Mouse (Mus musculus): ENCODE results near the gene Tle4. TPM values are rescaled to one million over a fixed set of nuclear protein-coding genes. Genes with fewer than 3 reads are reported as not detected.
A peak's percentile ranks its signal among the peaks of the same experiment; 100 is the strongest.
"Not testable (repeated sequence)": the region's sequence is repeated elsewhere in the genome, so short reads cannot be mapped to it uniquely, and the experiment has no call there.

Tle4 gene
- polyA plus RNA-seq (2015; fragmentation: Nextera tagmentation; extraction: Ambion mirVana) = 5.8 and 5.9 TPM in 2 replicates

DNA sequence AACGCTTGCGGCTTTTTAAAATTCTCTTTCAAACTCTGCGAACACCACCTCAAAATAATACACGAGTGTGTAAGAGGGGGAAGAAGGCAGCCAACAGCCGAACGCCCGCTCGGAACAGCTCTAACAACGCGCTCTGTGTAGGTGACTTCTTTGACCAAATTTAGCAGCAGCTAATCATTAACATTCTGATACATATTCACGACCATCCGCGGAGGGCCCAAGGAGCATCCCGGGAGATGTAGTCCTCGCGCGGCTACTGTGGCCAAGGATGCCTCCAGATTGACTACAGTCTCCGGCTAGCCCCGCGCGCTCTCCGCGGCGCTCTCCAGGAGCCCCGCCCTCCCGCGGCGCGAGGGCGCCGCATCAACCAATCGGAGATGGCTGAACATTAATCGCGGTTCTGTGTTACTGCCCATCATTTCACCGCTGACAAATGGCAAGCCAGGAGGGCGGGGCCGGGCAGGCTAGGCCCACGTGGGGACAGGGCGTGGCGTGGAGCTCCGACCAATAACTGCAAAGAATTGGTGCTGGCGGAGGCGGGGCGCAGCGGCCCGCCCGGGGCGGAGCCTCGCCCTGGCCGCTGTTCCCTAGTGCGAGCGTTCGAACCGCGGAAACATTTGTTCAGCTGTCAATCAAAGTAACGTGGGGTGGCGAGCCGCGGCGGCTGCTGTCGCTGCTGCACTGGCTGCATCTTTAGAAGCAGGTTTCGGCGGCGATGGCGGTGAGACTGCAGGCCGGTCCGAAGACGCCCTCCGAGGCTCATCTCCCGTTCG is at the start of gene Tle4:
Tle4 (minus strand) TSS at position 135 of the 773 bp plus-strand sequence.
- ATAC-seq (ENCODE audit: extremely low read depth, insufficient number of reproducible peaks, low FRiP score, low TSS enrichment) = peak; percentile 98
- peak within 1 kb of the TSS; percentile 97 for H3K9ac ChIP-seq
- peak within 1 kb of the TSS; percentile 92 for H3K4me3 ChIP-seq
- peaks cover 8% of the 10 kb centered on the region; the same call in 1 of the 2 replicates for H3K27me3 ChIP-seq (replicated peaks)
- H3K9me3 ChIP-seq = no peaks in the 10 kb centered on the region
- H3K36me3 ChIP-seq = peaks cover 3% of the 10 kb centered on the region; the same call in 1 of the 2 replicates
- peaks cover 38% of the 10 kb centered on the region for H3K4me1 ChIP-seq
- peak within 1 kb of the TSS; percentile 81 for H3K4me2 ChIP-seq
- peak within 1 kb of the TSS; percentile 96 for H3K27ac ChIP-seq (replicated peaks)
- WGBS = under 1% methylated on average over 71 of the region's 71 CpGs

GRCm38 (mm10) chr19:14645666-14646065 is 47.8 kb upstream of the Tle4 start:
- no peak overlapping the region for H3K4me2 ChIP-seq
- 53% methylated on average over 2 of the region's 2 CpGs for WGBS
- no peak overlapping the region for H3K27ac ChIP-seq (replicated peaks)
- no peaks in the 10 kb centered on the region for H3K27me3 ChIP-seq (replicated peaks)
- H3K4me1 ChIP-seq = no peaks in the 10 kb centered on the region
- no peak for ATAC-seq (ENCODE audit: extremely low read depth, insufficient number of reproducible peaks, low FRiP score, low TSS enrichment)
- H3K4me3 ChIP-seq = no peak overlapping the region
- H3K9ac ChIP-seq = no peak overlapping the region
- no peaks in the 10 kb centered on the region for H3K36me3 ChIP-seq
- no peaks in the 10 kb centered on the region for H3K9me3 ChIP-seq

GRCm38 (mm10) chr19:14644756-14645155 is 46.9 kb upstream of the Tle4 start:
- Histone ChIP-seq H3K4me1 (no peaks in the 10 kb centered on the region), H3K9me3 (no peaks in the 10 kb centered on the region), H3K27ac (replicated peaks) (no peak overlapping the region), H3K4me3 (no peak overlapping the region), H3K36me3 (no peaks in the 10 kb centered on the region), H3K27me3 (replicated peaks) (no peaks in the 10 kb centered on the region), H3K9ac (no peak overlapping the region), H3K4me2 (no peak overlapping the region)
- ATAC-seq (ENCODE audit: extremely low read depth, insufficient number of reproducible peaks, low FRiP score, low TSS enrichment) = no peak
- WGBS = 66% methylated on average over 3 of the region's 3 CpGs

DNA sequence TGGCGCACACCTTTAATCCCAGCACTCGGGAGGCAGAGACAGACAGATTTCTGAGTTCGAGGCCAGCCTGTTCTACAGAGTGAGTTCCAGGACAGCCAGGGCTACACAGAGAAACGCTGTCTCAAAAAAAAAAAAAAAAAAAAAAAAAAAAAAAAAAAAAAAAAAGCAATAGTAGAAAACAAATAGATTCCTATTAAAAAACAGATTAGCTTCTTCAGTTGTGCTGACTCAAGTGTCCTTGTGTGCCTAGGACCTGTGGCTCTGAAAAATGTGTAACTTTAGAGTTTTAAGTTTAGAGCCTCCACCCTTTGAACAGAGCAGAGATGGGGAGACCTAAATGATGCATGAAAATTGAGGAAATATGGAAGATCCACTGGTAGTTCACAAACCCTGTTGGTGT is 45.2 kb upstream of the Tle4 start:
- not testable (repeated sequence) for H3K9me3 ChIP-seq; H3K9ac ChIP-seq; H3K27ac ChIP-seq (replicated peaks); H3K4me2 ChIP-seq; H3K36me3 ChIP-seq; H3K27me3 ChIP-seq (replicated peaks); ATAC-seq (ENCODE audit: extremely low read depth, insufficient number of reproducible peaks, low FRiP score, low TSS enrichment); H3K4me1 ChIP-seq; H3K4me3 ChIP-seq
- 79% methylated on average over 4 of the region's 4 CpGs for WGBS

GRCm38 (mm10) chr19:14642663-14643062 is 44.8 kb upstream of the Tle4 start:
- Histone ChIP-seq H3K4me2 (no peak overlapping the region), H3K4me1 (no peaks in the 10 kb centered on the region), H3K4me3 (no peak overlapping the region), H3K27ac (replicated peaks) (no peak overlapping the region), H3K27me3 (replicated peaks) (no peaks in the 10 kb centered on the region), H3K9ac (no peak overlapping the region), H3K9me3 (no peaks in the 10 kb centered on the region), H3K36me3 (no peaks in the 10 kb centered on the region)
- WGBS = 75% methylated on average over 10 of the region's 10 CpGs
- no peak for ATAC-seq (ENCODE audit: extremely low read depth, insufficient number of reproducible peaks, low FRiP score, low TSS enrichment)

DNA sequence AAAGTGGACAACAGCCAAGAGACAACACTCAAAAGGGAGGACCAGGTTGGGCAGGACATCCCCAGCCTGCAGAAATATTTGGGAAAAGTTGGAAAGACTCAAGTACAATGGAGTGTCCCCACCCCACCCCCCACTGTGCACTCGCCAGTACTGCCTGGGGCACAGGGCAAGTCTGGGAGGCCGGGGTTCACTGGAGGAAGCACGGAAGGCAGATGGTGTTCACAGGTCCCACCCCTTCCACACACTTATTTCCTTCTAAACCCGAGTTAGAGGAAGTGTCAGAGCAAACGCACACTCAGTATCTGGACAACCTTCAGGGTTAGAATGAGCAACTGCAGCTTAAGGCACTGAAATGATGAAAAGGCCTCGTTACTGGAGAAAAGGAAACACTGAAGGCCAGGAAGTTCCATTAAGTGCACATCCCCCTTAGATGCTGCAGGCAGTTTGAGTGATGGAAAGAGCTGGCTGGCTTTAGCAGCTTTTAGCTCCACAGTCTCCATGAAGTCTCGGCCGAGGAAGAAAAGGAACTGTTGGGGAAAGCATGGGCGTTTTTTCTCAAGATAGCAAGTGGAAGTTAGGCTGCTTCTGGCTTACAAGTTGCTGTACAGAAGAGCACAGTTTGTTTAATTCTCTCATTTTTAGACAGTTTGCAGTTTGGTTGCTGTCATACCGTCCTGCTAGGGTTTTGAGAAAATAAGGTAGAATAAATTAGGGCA is 37.5 kb upstream of the Tle4 start:
- Histone ChIP-seq H3K4me3 (no peak overlapping the region), H3K4me1 (peaks cover 6% of the 10 kb centered on the region), H3K9ac (no peak overlapping the region), H3K27me3 (replicated peaks) (no peaks in the 10 kb centered on the region), H3K4me2 (peak overlapping the region; percentile 25), H3K27ac (replicated peaks) (0 out of 2 replicates have a peak overlapping the region, but pooled peaks have one; percentile 2), H3K36me3 (no peaks in the 10 kb centered on the region), H3K9me3 (no peaks in the 10 kb centered on the region)
- WGBS = 35% methylated on average over 10 of the region's 10 CpGs
- ATAC-seq (ENCODE audit: extremely low read depth, insufficient number of reproducible peaks, low FRiP score, low TSS enrichment) = no peak

GRCm38 (mm10) chr19:14623355-14623754 is 25.5 kb upstream of the Tle4 start:
- no peak for ATAC-seq (ENCODE audit: extremely low read depth, insufficient number of reproducible peaks, low FRiP score, low TSS enrichment)
- H3K4me3 ChIP-seq = no peak overlapping the region
- H3K4me2 ChIP-seq = no peak overlapping the region
- H3K27ac ChIP-seq (replicated peaks) = no peak overlapping the region
- no peaks in the 10 kb centered on the region for H3K9me3 ChIP-seq
- no peaks in the 10 kb centered on the region for H3K4me1 ChIP-seq
- 75% methylated on average over 4 of the region's 4 CpGs for WGBS
- H3K27me3 ChIP-seq (replicated peaks) = no peaks in the 10 kb centered on the region
- H3K36me3 ChIP-seq = no peaks in the 10 kb centered on the region
- no peak overlapping the region for H3K9ac ChIP-seq

DNA sequence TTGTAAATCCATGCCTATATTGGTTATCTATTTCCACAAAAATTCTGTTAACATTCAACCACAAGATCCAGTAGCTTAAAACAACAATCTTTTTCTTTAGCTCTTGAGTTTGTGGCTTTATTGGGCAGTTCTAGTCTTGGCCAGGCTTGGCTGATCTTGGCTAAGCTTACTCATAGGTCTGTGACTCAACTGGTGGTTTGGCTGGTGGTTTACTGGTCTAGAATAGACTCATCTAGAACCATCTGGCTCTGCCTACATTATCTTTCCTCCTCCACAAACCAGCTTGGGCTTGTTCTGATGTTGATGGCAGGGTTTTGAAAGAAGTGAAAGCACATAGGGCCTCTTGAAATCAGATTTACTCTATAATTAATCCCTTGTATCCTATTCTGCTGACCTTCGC is 22.7 kb upstream of the Tle4 start:
- no peaks in the 10 kb centered on the region for H3K9me3 ChIP-seq
- 95% methylated on average over 1 of the region's 1 CpGs for WGBS
- H3K4me3 ChIP-seq = no peak overlapping the region
- no peaks in the 10 kb centered on the region for H3K4me1 ChIP-seq
- no peaks in the 10 kb centered on the region for H3K27me3 ChIP-seq (replicated peaks)
- H3K4me2 ChIP-seq = no peak overlapping the region
- H3K36me3 ChIP-seq = no peaks in the 10 kb centered on the region
- H3K27ac ChIP-seq (replicated peaks) = no peak overlapping the region
- ATAC-seq (ENCODE audit: extremely low read depth, insufficient number of reproducible peaks, low FRiP score, low TSS enrichment) = no peak
- no peak overlapping the region for H3K9ac ChIP-seq

DNA sequence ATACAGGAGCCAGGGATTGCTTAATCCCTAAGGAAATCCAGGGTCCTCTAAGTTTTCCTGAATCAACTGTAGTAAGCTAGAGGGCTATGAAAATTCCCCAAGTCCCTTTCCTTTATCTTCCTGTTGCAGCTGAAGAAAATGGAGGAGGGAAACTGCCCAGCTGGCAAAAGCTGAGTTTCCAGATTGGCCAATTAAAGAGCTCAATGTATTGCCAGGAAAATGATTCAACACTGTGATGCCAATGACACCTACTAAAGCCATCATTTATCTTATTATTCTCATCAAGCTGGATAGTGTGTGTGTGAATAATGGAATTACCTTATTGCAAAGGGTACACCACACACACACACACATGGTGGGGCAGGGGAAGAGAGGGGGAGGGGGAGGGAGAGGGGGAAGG is 22.0 kb upstream of the Tle4 start:
- Histone ChIP-seq H3K27me3 (replicated peaks) (no peaks in the 10 kb centered on the region), H3K4me3 (no peak overlapping the region), H3K9me3 (no peaks in the 10 kb centered on the region), H3K27ac (replicated peaks) (no peak overlapping the region), H3K4me1 (no peaks in the 10 kb centered on the region), H3K9ac (no peak overlapping the region), H3K4me2 (no peak overlapping the region), H3K36me3 (no peaks in the 10 kb centered on the region)
- no peak for ATAC-seq (ENCODE audit: extremely low read depth, insufficient number of reproducible peaks, low FRiP score, low TSS enrichment)

DNA sequence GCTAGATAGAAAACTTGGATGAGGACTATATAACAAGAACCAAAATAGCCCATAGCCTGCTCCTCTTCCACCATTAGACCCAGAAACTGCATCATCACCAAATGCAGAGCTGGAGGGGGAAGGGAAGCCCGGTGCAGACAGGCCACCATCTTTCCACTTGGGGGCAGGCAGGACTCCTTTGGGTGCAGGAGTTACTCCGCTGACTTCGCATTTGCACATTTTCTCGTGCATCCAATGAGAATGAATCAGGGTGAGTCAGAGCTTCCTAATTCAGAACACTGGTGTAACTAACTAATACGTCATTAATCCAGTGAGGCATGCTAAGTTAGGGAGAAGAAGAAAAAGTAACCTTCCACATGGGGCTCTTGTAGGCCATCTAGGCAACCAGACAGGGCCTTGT is 17.0 kb upstream of the Tle4 start:
- no peaks in the 10 kb centered on the region for H3K36me3 ChIP-seq
- H3K27me3 ChIP-seq (replicated peaks) = no peaks in the 10 kb centered on the region
- no peak overlapping the region for H3K4me2 ChIP-seq
- H3K9me3 ChIP-seq = no peaks in the 10 kb centered on the region
- no peak for ATAC-seq (ENCODE audit: extremely low read depth, insufficient number of reproducible peaks, low FRiP score, low TSS enrichment)
- no peaks in the 10 kb centered on the region for H3K4me1 ChIP-seq
- H3K9ac ChIP-seq = no peak overlapping the region
- H3K4me3 ChIP-seq = no peak overlapping the region
- 73% methylated on average over 5 of the region's 5 CpGs for WGBS
- H3K27ac ChIP-seq (replicated peaks) = no peak overlapping the region

GRCm38 (mm10) chr19:14610542-14611317 is 12.9 kb upstream of the Tle4 start:
- no peaks in the 10 kb centered on the region for H3K27me3 ChIP-seq (replicated peaks)
- WGBS = 52% methylated on average over 8 of the region's 8 CpGs
- H3K36me3 ChIP-seq = no peaks in the 10 kb centered on the region
- no peaks in the 10 kb centered on the region for H3K9me3 ChIP-seq
- H3K4me3 ChIP-seq = no peak overlapping the region
- no peaks in the 10 kb centered on the region for H3K4me1 ChIP-seq
- H3K4me2 ChIP-seq = no peak overlapping the region
- ATAC-seq (ENCODE audit: extremely low read depth, insufficient number of reproducible peaks, low FRiP score, low TSS enrichment) = no peak
- H3K27ac ChIP-seq (replicated peaks) = no peak overlapping the region
- H3K9ac ChIP-seq = no peak overlapping the region
